Mouse (Mus musculus) hindbrain, embryonic 16.5 days (tissue): ENCODE measurements at regions not wholly inside any gene's neighbourhood (a gene's known extent, or its start where the extent isn't known, plus 50 kb on each side); places are given as distances from the start of the nearest gene placed in this dataset.

Experiments used
- ATAC-seq: fragments of 200-750 bp; cut with Nextera tagmentation; 2 replicates; pipeline ENCODE4 v1.8.0; 2017; ENCODE audit warnings: moderate TSS enrichment, moderate library complexity
- H3K27ac ChIP-seq: fragments of 300-500 bp; sonication (generic); 2 replicates; pipeline ENCODE4 v1.5.1; 2014; ENCODE audit warnings: low read depth, mild to moderate bottlenecking, control low read depth, low read length, moderate library complexity
- H3K27me3 ChIP-seq: fragments of 300-500 bp; sonication (generic); replicated peaks from 2 replicates; pipeline ENCODE4 v1.6.1; 2014; ENCODE audit warnings: low read length; ENCODE audit not compliant: control insufficient read depth, insufficient read depth
- H3K36me3 ChIP-seq: fragments of 300-500 bp; sonication (generic); 2 replicates; pipeline ENCODE4 v1.6.1; 2014; ENCODE audit warnings: mild to moderate bottlenecking, low read length, moderate library complexity, mixed read lengths; ENCODE audit not compliant: control insufficient read depth, insufficient read depth
- H3K4me1 ChIP-seq: fragments of 300-500 bp; sonication (generic); 2 replicates; pipeline ENCODE4 v1.6.1; 2014; ENCODE audit warnings: low read depth, low read length; ENCODE audit not compliant: control insufficient read depth, insufficient read depth
- H3K4me2 ChIP-seq: fragments of 300-500 bp; sonication (generic); 2 replicates; pipeline ENCODE4 v1.6.1; 2014; ENCODE audit warnings: mild to moderate bottlenecking, low read length, control low read depth, moderate library complexity
- H3K4me3 ChIP-seq: fragments of 300-500 bp; sonication (generic); 2 replicates; pipeline ENCODE4 v1.5.1; 2014; ENCODE audit warnings: mild to moderate bottlenecking, low read length, control low read depth, moderate library complexity
- H3K9ac ChIP-seq: fragments of 300-500 bp; sonication (generic); 2 replicates; pipeline ENCODE4 v1.6.1; 2014; ENCODE audit warnings: low read depth, mild to moderate bottlenecking, control low read depth, low read length, moderate library complexity
- H3K9me3 ChIP-seq: fragments of 300-500 bp; sonication (generic); 2 replicates; pipeline ENCODE4 v1.6.1; 2014; ENCODE audit warnings: mild to moderate bottlenecking, low read length, moderate library complexity; ENCODE audit not compliant: control insufficient read depth
- WGBS: fragments of 180-500 bp; shearing (Covaris S2); extraction: QIAGEN DNeasy Blood & Tissue Kit; methylation state at CpG from one replicate; pipeline ENCODE4 v1.1.7; 2014; 5-methylcytosine and 5-hydroxymethylcytosine counted together

DNA sequence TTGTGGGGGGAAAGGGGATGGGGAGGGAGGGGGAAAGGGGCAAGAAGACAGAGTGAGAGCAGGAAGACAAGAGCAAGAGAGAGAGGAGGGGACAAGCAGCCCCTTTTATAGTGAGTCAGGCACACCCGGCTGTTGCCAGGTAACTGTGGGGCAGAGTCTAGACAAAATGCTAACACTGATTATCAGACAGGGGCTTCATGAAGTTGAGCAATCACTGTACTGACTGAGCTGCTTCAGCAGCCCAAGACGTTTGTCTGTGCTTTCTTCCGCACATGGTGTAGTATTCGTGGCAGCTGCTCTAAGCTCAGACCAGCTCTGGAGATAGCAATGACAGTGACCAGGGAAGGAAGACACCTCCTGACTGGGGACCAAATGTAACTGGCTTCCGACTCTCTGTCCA is 385.2 kb downstream of the Matn1 start:
- Histone ChIP-seq H3K9me3 (no peaks in the 10 kb centered on the region), H3K27me3 (no peaks in the 10 kb centered on the region)

DNA sequence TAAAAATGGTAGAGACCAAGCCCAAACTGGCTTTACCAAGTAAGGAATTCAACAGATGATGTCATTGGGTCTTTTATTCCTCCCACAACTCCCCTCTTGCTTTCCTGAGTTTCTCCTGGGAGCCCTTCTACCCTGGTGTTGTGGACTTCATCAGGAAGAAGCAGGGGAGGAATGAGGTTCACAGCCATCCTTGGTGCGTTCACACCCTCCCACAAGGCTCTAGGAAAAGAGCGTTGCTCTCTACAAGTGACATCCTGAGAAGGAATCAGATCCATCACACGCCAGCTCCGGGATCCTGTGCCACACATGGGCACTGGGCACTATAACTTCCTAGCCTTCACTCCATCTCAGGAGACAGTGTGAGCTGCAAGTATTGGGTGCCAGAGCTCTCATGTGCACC is 387.5 kb downstream of the Matn1 start:
- Histone ChIP-seq H3K27me3 (no peaks in the 10 kb centered on the region), H3K4me1 (no peaks in the 10 kb centered on the region), H3K27ac (no peak overlapping the region), H3K4me3 (no peak overlapping the region), H3K9me3 (no peaks in the 10 kb centered on the region), H3K36me3 (no peaks in the 10 kb centered on the region), H3K4me2 (no peak overlapping the region), H3K9ac (no peak overlapping the region)
- ATAC-seq: no peak
- WGBS: 86% methylated on average over 4 of the region's 4 CpGs

More for the DNA sequence above, 385.2 kb downstream of the Matn1 start:
- no peak overlapping the region for H3K27ac ChIP-seq
- H3K4me2 ChIP-seq: no peak overlapping the region
- ATAC-seq: no peak
- H3K4me3 ChIP-seq: no peak overlapping the region
- no peaks in the 10 kb centered on the region for H3K36me3 ChIP-seq
- H3K9ac ChIP-seq: no peak overlapping the region
- 54% methylated on average over 5 of the region's 5 CpGs for WGBS
- no peaks in the 10 kb centered on the region for H3K4me1 ChIP-seq

DNA sequence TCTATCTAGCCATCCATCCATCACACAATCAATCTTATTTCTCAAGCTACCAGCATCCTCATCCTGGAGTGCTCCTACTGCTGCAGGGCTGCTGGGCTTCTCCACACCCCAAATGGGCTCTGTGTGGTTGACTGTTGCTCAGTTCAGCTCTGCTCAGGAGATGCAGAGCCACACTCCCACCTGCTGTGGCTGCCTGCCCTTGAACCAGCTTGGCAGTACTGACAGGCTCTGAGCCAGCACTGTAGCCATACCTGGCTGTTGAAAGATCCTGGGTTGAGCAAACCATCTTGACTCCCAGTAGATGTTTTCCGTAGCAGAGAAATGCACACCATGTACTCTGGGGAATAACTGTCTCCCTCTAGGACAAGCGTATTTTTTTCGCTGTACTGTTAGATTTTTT is 392.6 kb downstream of the Matn1 start:
- Histone ChIP-seq H3K27me3 (peaks cover 4% of the 10 kb centered on the region; the same call in 1 of the 2 replicates), H3K4me2 (no peak overlapping the region), H3K36me3 (no peaks in the 10 kb centered on the region), H3K9ac (no peak overlapping the region), H3K4me1 (peaks cover 7% of the 10 kb centered on the region), H3K27ac (no peak overlapping the region), H3K9me3 (no peaks in the 10 kb centered on the region), H3K4me3 (no peak overlapping the region)
- no peak for ATAC-seq
- WGBS: 79% methylated on average over 3 of the region's 3 CpGs

DNA sequence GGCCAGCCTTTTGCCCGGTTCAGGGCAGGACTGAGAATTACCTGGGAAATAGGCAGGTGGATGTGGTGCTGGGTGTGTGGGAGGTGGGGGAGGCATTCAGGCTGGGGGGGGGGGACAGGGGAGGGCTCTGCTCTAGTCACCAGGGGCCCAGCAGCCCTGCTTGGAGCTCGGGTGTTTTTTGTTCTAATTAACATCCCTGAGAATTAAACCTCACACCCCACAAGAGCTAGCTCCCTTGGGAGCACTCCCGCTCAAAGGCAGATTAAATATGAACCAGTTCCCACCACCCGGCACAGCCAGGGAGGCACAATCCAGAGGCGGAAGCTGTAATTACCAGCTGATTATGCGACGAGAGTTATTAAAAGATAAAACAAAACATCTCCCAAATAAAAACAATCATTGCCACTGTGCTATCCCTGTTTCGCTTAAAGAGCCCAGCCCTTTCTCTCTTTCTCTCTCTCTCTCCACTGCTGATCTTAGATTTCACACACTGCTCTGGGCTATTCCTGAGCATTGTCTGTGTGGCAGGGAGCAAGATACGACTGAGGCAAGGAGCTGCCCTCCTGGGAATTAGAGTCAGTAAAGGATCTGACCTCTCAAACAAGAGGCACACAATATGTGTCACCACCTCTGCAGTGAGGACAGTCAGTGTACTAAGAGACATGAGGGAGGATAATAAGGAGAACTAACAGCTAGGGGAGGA is 397.0 kb downstream of the Matn1 start:
- Histone ChIP-seq H3K27me3 (peaks cover 4% of the 10 kb centered on the region; the same call in 1 of the 2 replicates), H3K9ac (no peak overlapping the region), H3K27ac (no peak overlapping the region), H3K4me2 (no peak overlapping the region), H3K36me3 (no peaks in the 10 kb centered on the region), H3K4me3 (no peak overlapping the region), H3K4me1 (peaks cover 7% of the 10 kb centered on the region), H3K9me3 (no peaks in the 10 kb centered on the region)
- ATAC-seq: no peak
- 27% methylated on average over 9 of the region's 9 CpGs for WGBS

DNA sequence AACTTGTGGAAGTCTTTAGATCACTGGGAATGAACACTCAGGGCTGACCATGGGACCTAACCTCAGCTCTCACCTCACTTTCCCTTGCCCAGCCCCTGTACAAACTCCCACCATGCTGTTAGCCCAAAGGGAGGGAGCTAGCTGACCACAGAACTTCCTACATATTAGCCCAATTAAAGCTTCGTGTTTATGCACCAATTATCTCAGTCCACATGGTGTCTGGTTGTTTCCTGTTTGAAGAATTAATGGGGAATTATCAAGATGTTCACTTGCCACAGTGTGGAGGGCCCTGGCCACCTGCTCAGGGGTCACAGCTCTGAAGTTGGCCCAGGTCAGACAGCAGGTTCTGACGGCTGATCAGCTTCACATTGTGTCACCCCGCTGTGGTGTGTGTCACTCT is 402.5 kb downstream of the Matn1 start:
- H3K27me3 ChIP-seq: no peaks in the 10 kb centered on the region
- no peak for ATAC-seq

DNA sequence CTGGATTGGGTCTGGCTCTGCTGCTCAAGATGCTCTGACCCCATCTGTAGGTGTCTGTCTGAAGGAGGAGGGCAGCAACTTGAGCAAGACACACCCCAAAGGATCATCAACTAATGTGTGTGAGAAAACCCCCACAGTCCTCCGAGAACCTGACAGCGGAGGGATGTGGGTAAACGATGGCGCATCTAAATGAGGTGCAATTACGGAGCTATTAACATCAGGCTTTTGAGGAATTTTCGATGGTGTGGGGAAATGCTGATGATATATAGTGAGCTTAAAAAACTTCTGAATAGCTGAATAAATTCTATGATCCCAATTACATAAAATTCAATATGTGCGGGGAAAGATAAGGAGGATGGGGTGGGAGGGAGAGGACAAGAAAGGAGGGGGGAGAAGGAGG is 406.1 kb downstream of the Matn1 start:
- Histone ChIP-seq H3K27ac (no peak overlapping the region), H3K9me3 (no peaks in the 10 kb centered on the region), H3K4me2 (no peak overlapping the region), H3K4me3 (no peak overlapping the region), H3K36me3 (no peaks in the 10 kb centered on the region), H3K4me1 (no peaks in the 10 kb centered on the region), H3K9ac (no peak overlapping the region), H3K27me3 (no peaks in the 10 kb centered on the region)
- WGBS: 44% methylated on average over 7 of the region's 7 CpGs
- ATAC-seq: no peak

More for the DNA sequence above, 402.5 kb downstream of the Matn1 start:
- Histone ChIP-seq H3K4me3 (no peak overlapping the region), H3K9ac (no peak overlapping the region), H3K9me3 (no peaks in the 10 kb centered on the region), H3K4me2 (no peak overlapping the region), H3K36me3 (no peaks in the 10 kb centered on the region), H3K27ac (no peak overlapping the region), H3K4me1 (no peaks in the 10 kb centered on the region)
- WGBS: 68% methylated on average over 3 of the region's 3 CpGs

DNA sequence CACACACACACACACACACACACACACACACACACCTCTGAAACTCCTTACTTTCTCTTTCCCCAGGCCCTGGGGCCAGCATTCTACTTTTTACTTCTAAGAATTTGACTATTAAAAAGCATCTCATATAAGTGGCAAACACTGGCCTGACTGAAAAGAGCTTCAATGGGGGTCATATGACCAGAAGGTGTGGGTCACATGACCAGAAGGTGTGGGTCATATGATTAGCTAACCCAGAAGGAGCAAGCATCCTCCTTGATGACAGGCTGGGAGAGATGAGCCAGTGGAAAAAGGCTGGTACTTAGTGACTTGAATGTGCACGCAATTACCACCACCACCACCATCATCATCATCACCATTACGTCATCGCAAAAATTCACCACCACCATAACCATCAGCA is 410.7 kb downstream of the Matn1 start:
- Histone ChIP-seq H3K27ac (no peak overlapping the region), H3K4me1 (no peaks in the 10 kb centered on the region), H3K36me3 (no peaks in the 10 kb centered on the region), H3K4me2 (no peak overlapping the region), H3K27me3 (no peaks in the 10 kb centered on the region), H3K4me3 (no peak overlapping the region), H3K9ac (no peak overlapping the region), H3K9me3 (no peaks in the 10 kb centered on the region)
- ATAC-seq: no peak
- 93% methylated on average over 3 of the region's 3 CpGs for WGBS

- Histone ChIP-seq H3K9me3 (no peaks in the 10 kb centered on the region), H3K9ac (no peak overlapping the region), H3K27ac (no peak overlapping the region), H3K4me2 (no peak overlapping the region), H3K36me3 (no peaks in the 10 kb centered on the region), H3K27me3 (no peaks in the 10 kb centered on the region), H3K4me3 (no peak overlapping the region), H3K4me1 (no peaks in the 10 kb centered on the region)
- 84% methylated on average over 12 of the region's 12 CpGs for WGBS
- no peak for ATAC-seq
These were observed 411.4 kb downstream of the Matn1 start for GRCm38 (mm10) chr4:131355526-131355991.

- Histone ChIP-seq H3K4me3 (no peak overlapping the region), H3K9me3 (no peaks in the 10 kb centered on the region), H3K9ac (no peak overlapping the region), H3K27me3 (no peaks in the 10 kb centered on the region), H3K4me1 (no peaks in the 10 kb centered on the region), H3K27ac (no peak overlapping the region), H3K4me2 (no peak overlapping the region), H3K36me3 (no peaks in the 10 kb centered on the region)
- 63% methylated on average over 12 of the region's 12 CpGs for WGBS
- ATAC-seq: no peak
These were observed 412.1 kb downstream of the Matn1 start for GRCm38 (mm10) chr4:131356316-131356715.
